Mouse (Mus musculus) lung, adult 2 months (tissue): ENCODE measurements at regions not wholly inside any gene's neighbourhood (a gene's known extent, or its start where the extent isn't known, plus 50 kb on each side); places are given as distances from the start of the nearest gene placed in this dataset.

Experiments used
- CTCF ChIP-seq: fragments of 200-500 bp; IDR thresholded peaks from 2 replicates; pipeline ENCODE4 v1.5.1; 2011; ENCODE audit warnings: mild to moderate bottlenecking, low read length, control low read depth; ENCODE audit not compliant: insufficient read depth
- POLR2A ChIP-seq: fragments of 200-500 bp; IDR thresholded peaks from 2 replicates; pipeline ENCODE4 v1.6.1; 2011; ENCODE audit warnings: low read depth, mild to moderate bottlenecking, control low read depth, low read length, borderline replicate concordance; ENCODE audit errors: extremely low read depth

- TF ChIP-seq POLR2A (no peak), CTCF (no peak)
Observed at GRCm38 (mm10) chr7:71119987-71120386, 231.3 kb downstream of the Gm10295 start.
